Mouse (Mus musculus): ENCODE data around the gene Capn5.

- no peak for TF ChIP-seq POLR2A (IDR thresholded peaks at IDR 0.05; ENCODE audit: borderline replicate concordance, low read depth, low read length)
- no peak for TF ChIP-seq CTCF (IDR thresholded peaks at IDR 0.05; ENCODE audit: low read depth, low read length)
Observed at GRCm38 (mm10) chr7:98150525-98150924, 27.5 kb downstream of the Capn5 start.
